25 mouse cellular contexts compared by ENCODE assay signal in the genomic region with DNA sequence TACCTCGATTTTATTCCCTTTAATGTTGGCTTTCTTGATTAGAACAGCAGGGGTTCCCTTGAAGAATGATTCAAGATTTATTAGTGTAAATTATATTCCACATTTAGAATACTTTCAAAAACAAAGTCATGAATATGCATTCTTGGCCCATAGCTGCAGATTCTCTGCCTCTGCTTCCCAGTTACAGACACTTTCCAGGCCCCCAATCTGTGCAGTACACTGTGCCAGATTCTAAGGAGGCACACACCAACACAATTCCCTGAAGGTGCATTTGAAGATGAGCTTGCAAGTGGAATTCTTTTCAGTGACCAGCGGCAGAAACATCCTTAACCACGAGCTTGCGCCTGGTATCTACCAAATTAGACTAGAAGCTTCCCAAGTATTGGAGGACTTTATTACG. TPM values are rescaled to one million over a fixed set of nuclear protein-coding genes. Genes with fewer than 3 reads are reported as not detected.
DNase-seq lines count a peak whose midpoint lies in the region; ATAC-seq lines count a peak whose summit lies in the region.
"Had no signal": no experiment of that assay in that cellular context is flagged by ENCODE, and none has a peak within 500 bp of the region (broad histone marks: within the 10 kb centered on the region; RNA-seq: fewer than 3 reads in every experiment).

No protein-coding gene starts in this region.

- H3K9ac ChIP-seq in liver, embryonic 12.5 days: no peak overlapping the region
- H3K9ac ChIP-seq: embryonic facial prominence, embryonic 15.5 days; heart, embryonic 15.5 days had no signal

- H3K4me2 ChIP-seq in liver, embryonic 12.5 days: no peak overlapping the region
- H3K4me2 ChIP-seq: embryonic facial prominence, embryonic 15.5 days; heart, embryonic 15.5 days; liver, embryonic 11.5 days had no signal

- no peaks in the 10 kb centered on the region; the same call in 1 of the 2 replicates for H3K9me3 ChIP-seq in liver, embryonic 12.5 days (replicated peaks)
- H3K9me3 ChIP-seq: embryonic facial prominence, embryonic 15.5 days; heart, embryonic 15.5 days had no signal

- peak; percentile 100 for ATAC-seq in frontal cortex, adult (ENCODE audit: low TSS enrichment)
- no peak for ATAC-seq in liver, embryonic 12.5 days
- ATAC-seq: hindbrain, embryonic 16.5 days had no signal

- no peaks in the 10 kb centered on the region for H3K4me1 ChIP-seq in liver, embryonic 12.5 days
- H3K4me1 ChIP-seq: embryonic facial prominence, embryonic 15.5 days; heart, embryonic 15.5 days; megakaryocyte, embryonic 14.5 days had no signal

- H3K36me3 ChIP-seq in liver, embryonic 12.5 days: no peaks in the 10 kb centered on the region
- H3K36me3 ChIP-seq: embryonic facial prominence, embryonic 15.5 days; heart, embryonic 15.5 days had no signal

- H3K4me3 ChIP-seq in liver, embryonic 12.5 days: no peak overlapping the region
- H3K4me3 ChIP-seq: embryonic facial prominence, embryonic 15.5 days; heart, adult 2 months; heart, embryonic 15.5 days; layer of hippocampus, adult 2 months; megakaryocyte, embryonic 14.5 days; myocyte had no signal

- no peak overlapping the region for H3K27ac ChIP-seq in liver, embryonic 12.5 days
- H3K27ac ChIP-seq: embryonic facial prominence, embryonic 15.5 days; heart, adult 2 months; heart, embryonic 15.5 days; kidney, postnatal 0 days; layer of hippocampus, adult 2 months had no signal

- no peak for DNase-seq in frontal cortex, postnatal 10 days (ENCODE audit: low spot score in 2 of 2)
- peak; percentile 71 for DNase-seq in brain, adult 2 months (ENCODE audit: low read depth, low spot score)
- peak; percentile 10 for DNase-seq in brain, embryonic 18.5 days (ENCODE audit: low read depth, low spot score)
- peak; percentile 33 to 40 for DNase-seq in left cerebral cortex, postnatal 36 days (ENCODE audit: low spot score in 2 of 2)
- DNase-seq in embryo, embryonic 10.5 days (ENCODE audit: low spot score): no peak
- DNase-seq in kidney, adult 8-10 months: no peak
- DNase-seq: cerebellum, adult 9-11 months; embryo, embryonic 11 days; gastrocnemius, postnatal 25 days; heart, adult 2 months; heart, postnatal 4 days; kidney, adult 11 months; lung, adult 2 months; midbrain, embryonic 14.5 days; thymus, postnatal 4 days had no signal

- intact Hi-C loops in left cerebral cortex, postnatal 36 days (cut with DNase I): no loop called here

- H3K27me3 ChIP-seq in liver, embryonic 12.5 days (replicated peaks): no peaks in the 10 kb centered on the region
- H3K27me3 ChIP-seq: embryonic facial prominence, embryonic 15.5 days; heart, embryonic 15.5 days; megakaryocyte, embryonic 14.5 days had no signal

- WGBS in liver, embryonic 12.5 days (ENCODE audit: insufficient replicate concordance): 64% methylated on average over 5 of the region's 5 CpGs

RNA-seq across cellular contexts. Expression of a gene that starts 55.4 kb away (rescaled TPM):
- 10 to 100 TPM; 22.4 to 33.8 TPM for total RNA-seq in left cerebral cortex, postnatal 36 days (2021)
- 0.39 and 0.66 TPM in 2 replicates for polyA plus RNA-seq in liver, embryonic 12.5 days (2016; fragmentation: Nextera tagmentation; extraction: Ambion mirVana)

Comparison
In these comparisons a context has a peak if more than half of its experiments do, and no peak if none do; other contexts are left out.
1. DNase-seq: peak in brain, adult 2 months (single experiment), brain, embryonic 18.5 days (single experiment) and left cerebral cortex, postnatal 36 days (2 of 2); none in frontal cortex, postnatal 10 days (0 of 2), embryo, embryonic 10.5 days (single experiment) and kidney, adult 8-10 months (0 of 2).